ENCODE assay signal across 9 mouse cellular contexts in the genomic region with DNA sequence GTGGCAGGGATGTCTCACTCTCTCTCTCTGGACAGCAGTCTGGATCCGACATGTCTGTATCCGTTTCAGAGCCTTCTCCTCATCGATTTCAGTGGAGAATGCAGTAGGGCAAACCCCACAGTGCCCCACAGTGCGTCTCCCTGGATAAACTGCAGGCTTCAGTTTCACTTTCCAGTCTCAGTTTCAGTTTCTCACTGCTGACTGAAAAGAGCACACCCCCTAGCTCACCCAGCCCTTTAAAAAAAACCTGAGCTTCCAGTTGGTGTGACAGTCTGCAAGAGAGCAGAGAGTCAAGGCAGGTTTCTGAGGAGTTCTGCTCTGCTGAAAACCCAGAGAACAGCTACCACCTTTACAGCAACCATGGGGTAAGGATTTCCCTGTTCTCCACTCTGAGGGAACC. TPM values are rescaled to one million over a fixed set of nuclear protein-coding genes. Genes with fewer than 3 reads are reported as not detected.
A peak's percentile ranks its signal among the peaks of the same experiment; 100 is the strongest.
DNase-seq lines count a peak whose midpoint lies in the region; ATAC-seq lines count a peak whose summit lies in the region.
"Had no signal": no experiment of that assay in that cellular context is flagged by ENCODE, and none has a peak within 500 bp of the region (broad histone marks: within the 10 kb centered on the region; RNA-seq: fewer than 3 reads in every experiment).

A gene (minus strand): TSS at position 121 of the 400 bp plus-strand sequence.
A gene (plus strand): TSS at position 249 of the 400 bp plus-strand sequence.

- no peak within 1 kb of the TSS for H3K9ac ChIP-seq in liver, embryonic 16.5 days (ENCODE audit: low read depth, low read length)

- WGBS in liver, embryonic 16.5 days (ENCODE audit: insufficient replicate concordance): 27% methylated on average over 4 of the region's 4 CpGs

- H3K4me3 ChIP-seq in liver, embryonic 16.5 days (ENCODE audit: low read depth, low read length): 0 out of 2 replicates have a peak within 1 kb of the TSS, but pooled peaks have one; percentile 11

- no peak within 1 kb of the TSS for H3K27ac ChIP-seq in liver, embryonic 16.5 days (ENCODE audit: low read length)

- H3K4me2 ChIP-seq in liver, embryonic 16.5 days (ENCODE audit: low read depth, low read length): peak within 1 kb of the TSS; percentile 28

- DNase-seq in adrenal gland, adult (ENCODE audit: inconsistent age in 2 of 2, low spot score in 1 of 2): peak; percentile 17 to 72
- no peak for DNase-seq in adrenal gland, adult 8-10 months
- peak; percentile 48 for DNase-seq in 416B (ENCODE audit: low read depth)
- DNase-seq in heart, adult 9 months (ENCODE audit: low spot score in 2 of 2): peak; percentile 50 to 61
- DNase-seq in thymus, postnatal 14 days: peak; percentile 30
- no peak for DNase-seq in layer of hippocampus, adult 9-10 months (ENCODE audit: low spot score)
- no peak for DNase-seq in left cerebral cortex, adult 11 months (ENCODE audit: low spot score)

- peak; percentile 14; the same call in 1 of the 2 replicates for ATAC-seq in liver, embryonic 16.5 days (ENCODE audit: low read depth)

- peaks cover 5% of the 10 kb centered on the region for H3K4me1 ChIP-seq in liver, embryonic 16.5 days (ENCODE audit: control insufficient read depth, low read depth, low read length)

- no peaks in the 10 kb centered on the region for H3K36me3 ChIP-seq in liver, embryonic 16.5 days (ENCODE audit: control insufficient read depth, insufficient read depth)

- no peaks in the 10 kb centered on the region for H3K9me3 ChIP-seq in liver, embryonic 16.5 days (replicated peaks; ENCODE audit: control insufficient read depth, low read length)

- H3K27me3 ChIP-seq in liver, embryonic 16.5 days (ENCODE audit: control insufficient read depth, insufficient read depth, low read depth, low read length): no peaks in the 10 kb centered on the region

RNA-seq across cellular contexts. Expression of the first gene that starts in this region (rescaled TPM):
- total RNA-seq in adrenal gland, adult 8-10 months (2022): under 1 TPM; 0.14 to 0.34 (median 0.25) TPM
- 0.09 and 0.30 TPM in 2 replicates for polyA plus RNA-seq in liver, embryonic 16.5 days (2015; fragmentation: Nextera tagmentation; extraction: Ambion mirVana)
- polyA plus RNA-seq: C2C12 had no signal

RNA-seq across cellular contexts. Expression of the second gene that starts in this region (rescaled TPM):
- 1 to 10 TPM; 4.8 to 9.4 (median 6.0) TPM for total RNA-seq in adrenal gland, adult 8-10 months (2022)
- 0.77 and 0.81 TPM in 2 replicates for polyA plus RNA-seq in liver, embryonic 16.5 days (2015; fragmentation: Nextera tagmentation; extraction: Ambion mirVana)

Comparison
In these comparisons a context has a peak if more than half of its experiments do, and no peak if none do; other contexts are left out.
1. DNase-seq: peak in adrenal gland, adult (2 of 2), 416B (single experiment), heart, adult 9 months (2 of 2) and thymus, postnatal 14 days (single experiment); none in adrenal gland, adult 8-10 months (single experiment), layer of hippocampus, adult 9-10 months (single experiment) and left cerebral cortex, adult 11 months (single experiment).
2. Peak in ATAC-seq, H3K4me3 ChIP-seq and H3K4me2 ChIP-seq in liver, embryonic 16.5 days; RNA of the genes that start here not detected or under 1 TPM.